In the genomic region with DNA sequence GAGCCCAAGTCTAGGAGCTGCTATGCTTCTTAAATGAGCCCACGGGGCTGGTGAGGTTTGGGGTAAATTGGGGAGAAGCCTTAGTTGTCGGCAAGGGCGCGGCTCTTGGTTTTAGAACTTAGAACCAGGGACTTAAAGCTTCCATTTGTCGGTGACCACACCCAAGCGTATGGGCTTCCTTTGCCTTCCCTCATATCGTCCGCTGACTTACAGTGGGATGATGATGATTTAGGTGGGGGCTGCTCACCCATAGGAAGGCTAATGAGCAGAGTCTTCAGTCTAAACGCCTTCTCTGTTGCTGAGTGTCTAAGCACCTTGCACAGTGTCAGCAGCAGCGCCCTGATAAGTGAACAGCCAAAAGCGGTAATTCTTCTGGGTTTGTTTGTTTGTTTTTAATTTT, we compare ENCODE assay signal across 8 mouse cellular contexts. TPM values are rescaled to one million over a fixed set of nuclear protein-coding genes. Genes with fewer than 3 reads are reported as not detected.
A peak's percentile ranks its signal among the peaks of the same experiment; 100 is the strongest.
DNase-seq lines count a peak whose midpoint lies in the region; ATAC-seq and TF ChIP-seq lines count a peak whose summit lies in the region.

No protein-coding gene starts in this region.

- peak overlapping the region; percentile 24; the same call in 1 of the 2 replicates for H3K9ac ChIP-seq in kidney, embryonic 14.5 days (ENCODE audit: low read depth, low read length)
- 0 out of 2 replicates have a peak overlapping the region, but pooled peaks have one; percentile 32 for H3K9ac ChIP-seq in embryonic facial prominence, embryonic 12.5 days
- H3K9ac ChIP-seq in hindbrain, postnatal 0 days (replicated peaks; ENCODE audit: low read length), result peak overlapping the region; percentile 79
- H3K9ac ChIP-seq in midbrain, embryonic 15.5 days, result peak overlapping the region; percentile 88

- intact Hi-C loops in left cerebral cortex, postnatal 10 days (cut with DNase I), result loop anchor here (5.0 kb wide), 1 partner anchor 84 kb away; no protein-coding TSS in a partner anchor

- no peak for ATAC-seq in kidney, embryonic 14.5 days (ENCODE audit: low FRiP score, low TSS enrichment)
- no peak for ATAC-seq in embryonic facial prominence, embryonic 12.5 days (ENCODE audit: insufficient number of reproducible peaks, insufficient read depth, low FRiP score, low TSS enrichment)
- ATAC-seq in hindbrain, postnatal 0 days, result no peak
- ATAC-seq in midbrain, embryonic 15.5 days (replicated peaks), result no peak

- H3K4me3 ChIP-seq in kidney, embryonic 14.5 days (ENCODE audit: low read length), result peak overlapping the region; percentile 56
- H3K4me3 ChIP-seq in embryonic facial prominence, embryonic 12.5 days, result peak overlapping the region; percentile 49
- H3K4me3 ChIP-seq in hindbrain, postnatal 0 days (ENCODE audit: low read length), result peak overlapping the region; percentile 56
- H3K4me3 ChIP-seq in midbrain, embryonic 15.5 days, result peak overlapping the region; percentile 71

- no peak overlapping the region for H3K27ac ChIP-seq in kidney, embryonic 14.5 days (ENCODE audit: low read depth, low read length)
- no peak overlapping the region for H3K27ac ChIP-seq in embryonic facial prominence, embryonic 12.5 days
- peak overlapping the region; percentile 92 for H3K27ac ChIP-seq in hindbrain, postnatal 0 days
- peak overlapping the region; percentile 94 for H3K27ac ChIP-seq in midbrain, embryonic 15.5 days

- H3K36me3 ChIP-seq in kidney, embryonic 14.5 days (ENCODE audit: control insufficient read depth, insufficient read depth, low read length), result no peaks in the 10 kb centered on the region
- H3K36me3 ChIP-seq in embryonic facial prominence, embryonic 12.5 days, result no peaks in the 10 kb centered on the region
- H3K36me3 ChIP-seq in hindbrain, postnatal 0 days (ENCODE audit: insufficient read depth, low read length), result no peaks in the 10 kb centered on the region
- H3K36me3 ChIP-seq in midbrain, embryonic 15.5 days (replicated peaks), result no peaks in the 10 kb centered on the region

- H3K4me2 ChIP-seq in kidney, embryonic 14.5 days (replicated peaks; ENCODE audit: low read depth, low read length), result peak overlapping the region; percentile 91
- peak overlapping the region; percentile 91 for H3K4me2 ChIP-seq in embryonic facial prominence, embryonic 12.5 days (replicated peaks)
- peak overlapping the region; percentile 70 for H3K4me2 ChIP-seq in hindbrain, postnatal 0 days (ENCODE audit: low read depth, low read length)
- peak overlapping the region; percentile 78 for H3K4me2 ChIP-seq in midbrain, embryonic 15.5 days

- no peak for DNase-seq in kidney, postnatal 25 days
- DNase-seq in hindbrain, postnatal 0 days (ENCODE audit: low spot score), result peak; percentile 31
- DNase-seq in gastrocnemius, adult 8-10 months (ENCODE audit: low spot score in 2 of 2), result no peak
- DNase-seq in thymus, postnatal 4 days, result no peak
- no peak for DNase-seq in left cerebral cortex, postnatal 10 days (ENCODE audit: extremely low spot score in 1 of 2, low spot score in 2 of 2)

- no peak for TF ChIP-seq CTCF in hindbrain, postnatal 0 days (IDR thresholded peaks at IDR 0.05; ENCODE audit: low read depth)

- no peaks in the 10 kb centered on the region for H3K9me3 ChIP-seq in kidney, embryonic 14.5 days (ENCODE audit: control insufficient read depth, low read length)
- no peaks in the 10 kb centered on the region for H3K9me3 ChIP-seq in embryonic facial prominence, embryonic 12.5 days
- no peaks in the 10 kb centered on the region for H3K9me3 ChIP-seq in hindbrain, postnatal 0 days (ENCODE audit: low read length)
- H3K9me3 ChIP-seq in midbrain, embryonic 15.5 days, result no peaks in the 10 kb centered on the region

- WGBS in kidney, embryonic 14.5 days, result 19% methylated on average over 11 of the region's 11 CpGs
- 27% methylated on average over 11 of the region's 11 CpGs for WGBS in embryonic facial prominence, embryonic 12.5 days
- WGBS in hindbrain, postnatal 0 days, result 9% methylated on average over 11 of the region's 11 CpGs
- WGBS in midbrain, embryonic 15.5 days, result 4% methylated on average over 11 of the region's 11 CpGs

- peaks cover 33% of the 10 kb centered on the region for H3K27me3 ChIP-seq in kidney, embryonic 14.5 days (ENCODE audit: control insufficient read depth, insufficient read depth, low read length)
- H3K27me3 ChIP-seq in embryonic facial prominence, embryonic 12.5 days, result peaks cover 53% of the 10 kb centered on the region
- H3K27me3 ChIP-seq in hindbrain, postnatal 0 days (ENCODE audit: insufficient read depth, low read length), result no peaks in the 10 kb centered on the region
- H3K27me3 ChIP-seq in midbrain, embryonic 15.5 days (replicated peaks), result no peaks in the 10 kb centered on the region

- no peaks in the 10 kb centered on the region for H3K4me1 ChIP-seq in kidney, embryonic 14.5 days (ENCODE audit: control insufficient read depth, insufficient read depth, low read length)
- H3K4me1 ChIP-seq in embryonic facial prominence, embryonic 12.5 days, result peaks cover 17% of the 10 kb centered on the region
- 0 out of 2 replicates have a peak, but pooled peaks cover 7% of the 10 kb centered on the region for H3K4me1 ChIP-seq in hindbrain, postnatal 0 days (ENCODE audit: insufficient read depth, low read length)
- peaks cover 51% of the 10 kb centered on the region for H3K4me1 ChIP-seq in midbrain, embryonic 15.5 days

RNA-seq across cellular contexts. Expression of a gene that starts 2.3 kb away (rescaled TPM):
- polyA plus RNA-seq in kidney, embryonic 14.5 days (2014; fragmentation: Nextera tagmentation; extraction: Ambion mirVana), result 3.8 and 7.2 TPM in 2 replicates
- polyA plus RNA-seq in embryonic facial prominence, embryonic 12.5 days (2016; fragmentation: Nextera tagmentation; extraction: Ambion mirVana), result 16.3 and 18.2 TPM in 2 replicates
- total RNA-seq in hindbrain, postnatal 0 days (2014; rRNA removed), result 261 and 286 TPM in 2 replicates
- 120 and 148 TPM in 2 replicates for polyA plus RNA-seq in hindbrain, postnatal 0 days (2015; fragmentation: Nextera tagmentation; extraction: Ambion mirVana)
- polyA plus RNA-seq in midbrain, embryonic 15.5 days (2015; fragmentation: Nextera tagmentation; extraction: Ambion mirVana), result 280 and 293 TPM in 2 replicates
- total RNA-seq in gastrocnemius, adult 8-10 months (2022), result 1 to 10 TPM in 3 of 4 experiments, under 1 TPM in 1; 0.97 to 1.6 (median 1.4) TPM
- 100 to 1,000 TPM; 354 to 401 TPM for total RNA-seq in left cerebral cortex, postnatal 10 days (2021)

RNA-seq across cellular contexts. Expression of a gene that starts 47.1 kb away (rescaled TPM):
- 363 and 456 TPM in 2 replicates for polyA plus RNA-seq in kidney, embryonic 14.5 days (2014; fragmentation: Nextera tagmentation; extraction: Ambion mirVana)
- polyA plus RNA-seq in embryonic facial prominence, embryonic 12.5 days (2016; fragmentation: Nextera tagmentation; extraction: Ambion mirVana), result 349 and 350 TPM in 2 replicates
- 27.8 and 28.1 TPM in 2 replicates for total RNA-seq in hindbrain, postnatal 0 days (2014; rRNA removed)
- polyA plus RNA-seq in hindbrain, postnatal 0 days (2015; fragmentation: Nextera tagmentation; extraction: Ambion mirVana), result 53.4 and 63.2 TPM in 2 replicates
- polyA plus RNA-seq in midbrain, embryonic 15.5 days (2015; fragmentation: Nextera tagmentation; extraction: Ambion mirVana), result 39.4 and 45.3 TPM in 2 replicates
- total RNA-seq in gastrocnemius, adult 8-10 months (2022), result 1 to 10 TPM; 1.5 to 2.2 (median 1.6) TPM
- 1 to 10 TPM; 6.1 to 7.6 TPM for total RNA-seq in left cerebral cortex, postnatal 10 days (2021)

Comparison
In these comparisons a context has a peak if more than half of its experiments do, and no peak if none do; other contexts are left out.
1. H3K27ac ChIP-seq: peak in hindbrain, postnatal 0 days (single experiment) and midbrain, embryonic 15.5 days (single experiment); none in kidney, embryonic 14.5 days (single experiment) and embryonic facial prominence, embryonic 12.5 days (single experiment).
2. H3K9ac ChIP-seq: peak in every context shown above with its lines; median percentile 88 in midbrain, embryonic 15.5 days; 79 in hindbrain, postnatal 0 days; 32 in embryonic facial prominence, embryonic 12.5 days; 24 in kidney, embryonic 14.5 days.
3. Peak in every context shown above with its lines, with median percentiles within 50 percentile points of each other: H3K4me2 ChIP-seq and H3K4me3 ChIP-seq.